18 mouse cellular contexts compared by ENCODE assay signal in genomic region chr11:113382674-113383571, GRCm38 (mm10).
DNase-seq lines count a peak whose midpoint lies in the region; ATAC-seq and TF ChIP-seq lines count a peak whose summit lies in the region.
"Had no signal": no experiment of that assay in that cellular context is flagged by ENCODE, and none has a peak within 500 bp of the region (broad histone marks: within the 10 kb centered on the region; RNA-seq: fewer than 3 reads in every experiment).

No protein-coding gene starts in this region.

- ATAC-seq in liver, embryonic 11.5 days (replicated peaks; ENCODE audit: low FRiP score): no peak
- no peak for ATAC-seq in heart, embryonic 11.5 days (replicated peaks; ENCODE audit: insufficient number of reproducible peaks, low FRiP score, low TSS enrichment)
- ATAC-seq: Patski had no signal

- H3K79me2 ChIP-seq in liver, adult 2 months (ENCODE audit: control insufficient read depth, insufficient read depth, low read length): no peaks in the 10 kb centered on the region

- no peaks in the 10 kb centered on the region for H3K27me3 ChIP-seq in liver, adult 2 months (ENCODE audit: control insufficient read depth, insufficient read depth, low read length)
- H3K27me3 ChIP-seq in liver, embryonic 11.5 days (replicated peaks; ENCODE audit: control insufficient read depth, insufficient read depth, low read length): no peaks in the 10 kb centered on the region
- H3K27me3 ChIP-seq in limb, embryonic 10.5 days (ENCODE audit: low read depth, poor library complexity, severe bottlenecking): no peaks in the 10 kb centered on the region
- H3K27me3 ChIP-seq in heart, embryonic 11.5 days (ENCODE audit: control insufficient read depth, insufficient read depth, low read length): no peaks in the 10 kb centered on the region
- H3K27me3 ChIP-seq: limb, embryonic 12.5 days; Patski had no signal

- H3K27ac ChIP-seq in liver, adult 2 months (replicated peaks; ENCODE audit: insufficient read depth, low read depth, low read length): no peak overlapping the region
- no peak overlapping the region for H3K27ac ChIP-seq in liver, embryonic 11.5 days (ENCODE audit: low read depth, low read length)
- peak overlapping the region; percentile 56; the same call in 1 of the 2 replicates for H3K27ac ChIP-seq in limb, embryonic 10.5 days
- H3K27ac ChIP-seq in heart, embryonic 11.5 days (ENCODE audit: low read depth, low read length): no peak overlapping the region
- H3K27ac ChIP-seq: forebrain, embryonic 10.5 days; heart, adult 2 months; limb, embryonic 12.5 days had no signal

- TF ChIP-seq CTCF in liver, adult 2 months (IDR thresholded peaks at IDR 0.05; ENCODE audit: low read depth, low read length): no peak

- 64% methylated on average over 10 of the region's 10 CpGs for WGBS in liver, adult 2 months
- WGBS in liver, embryonic 11.5 days: 58% methylated on average over 10 of the region's 10 CpGs
- 36% methylated on average over 10 of the region's 10 CpGs for WGBS in limb, embryonic 10.5 days
- WGBS in heart, embryonic 11.5 days (ENCODE audit: insufficient replicate concordance): 60% methylated on average over 10 of the region's 10 CpGs

- no peak overlapping the region for H3K4me2 ChIP-seq in liver, embryonic 11.5 days
- H3K4me2 ChIP-seq in heart, embryonic 11.5 days: no peak overlapping the region
- H3K4me2 ChIP-seq: limb, embryonic 12.5 days had no signal

- no peaks in the 10 kb centered on the region for H3K36me3 ChIP-seq in liver, adult 2 months (ENCODE audit: control insufficient read depth, insufficient read depth, low read length)
- H3K36me3 ChIP-seq in liver, embryonic 11.5 days (ENCODE audit: control insufficient read depth, insufficient read depth, low read length): no peaks in the 10 kb centered on the region
- no peaks in the 10 kb centered on the region for H3K36me3 ChIP-seq in limb, embryonic 10.5 days
- no peaks in the 10 kb centered on the region for H3K36me3 ChIP-seq in heart, embryonic 11.5 days (ENCODE audit: control insufficient read depth, insufficient read depth, low read length)
- H3K36me3 ChIP-seq: forebrain, embryonic 10.5 days; limb, embryonic 12.5 days had no signal

- H3K9ac ChIP-seq in liver, adult 2 months (ENCODE audit: low read depth, low read length): no peak overlapping the region
- no peak overlapping the region for H3K9ac ChIP-seq in liver, embryonic 11.5 days (ENCODE audit: low read depth, low read length)
- no peak overlapping the region for H3K9ac ChIP-seq in heart, embryonic 11.5 days (ENCODE audit: low read depth, low read length)
- H3K9ac ChIP-seq: limb, embryonic 12.5 days had no signal

- H3K9me3 ChIP-seq in liver, embryonic 11.5 days (ENCODE audit: control insufficient read depth, low read length): no peaks in the 10 kb centered on the region
- H3K9me3 ChIP-seq in limb, embryonic 10.5 days (replicated peaks): no peaks in the 10 kb centered on the region
- H3K9me3 ChIP-seq in heart, embryonic 11.5 days (replicated peaks; ENCODE audit: control insufficient read depth, low read length): no peaks in the 10 kb centered on the region
- H3K9me3 ChIP-seq: forebrain, embryonic 10.5 days; limb, embryonic 12.5 days had no signal

- TF ChIP-seq POLR2A in liver, adult 2 months (IDR thresholded peaks at IDR 0.05; ENCODE audit: extremely low read depth, insufficient read depth, low read length): no peak

- no peak overlapping the region for H3K4me3 ChIP-seq in liver, adult 2 months (ENCODE audit: insufficient read depth, low read depth, low read length)
- H3K4me3 ChIP-seq in liver, embryonic 11.5 days (ENCODE audit: low read depth, low read length): no peak overlapping the region
- H3K4me3 ChIP-seq in limb, embryonic 10.5 days: no peak overlapping the region
- H3K4me3 ChIP-seq in heart, embryonic 11.5 days (ENCODE audit: low read depth, low read length): no peak overlapping the region
- H3K4me3 ChIP-seq: forebrain, embryonic 10.5 days; heart, adult 2 months; limb, embryonic 12.5 days had no signal

- peak; percentile 37 for DNase-seq in liver, adult 2 months (ENCODE audit: extremely low read depth, low read depth, low spot score)
- no peak for DNase-seq in liver, embryonic 11.5 days (ENCODE audit: low spot score)
- peak; percentile 74 for DNase-seq in ES-CJ7 (ENCODE audit: low read depth, low spot score)
- DNase-seq in embryo, embryonic 11.5 days (ENCODE audit: low read depth, low spot score): peak; percentile 30
- no peak for DNase-seq in limb, embryonic 10.5 days (ENCODE audit: low spot score)
- DNase-seq in cerebellum, adult 9-10 months: no peak
- no peak for DNase-seq in urinary bladder, postnatal 36 days (ENCODE audit: low spot score in 2 of 2)
- DNase-seq: adrenal gland, postnatal 14 days; heart, adult 2 months; heart, postnatal 4 days; kidney, postnatal 10 days; lung, adult 2 months; right cerebral cortex, postnatal 25 days; thymus, postnatal 36 days had no signal

- H3K4me1 ChIP-seq in liver, adult 2 months (ENCODE audit: control insufficient read depth, insufficient read depth, low read length): peaks cover 4% of the 10 kb centered on the region; the same call in 1 of the 2 replicates
- H3K4me1 ChIP-seq in liver, embryonic 11.5 days (replicated peaks; ENCODE audit: control insufficient read depth, insufficient read depth, low read length): no peaks in the 10 kb centered on the region
- H3K4me1 ChIP-seq in limb, embryonic 10.5 days: peaks cover 52% of the 10 kb centered on the region
- H3K4me1 ChIP-seq in heart, embryonic 11.5 days (ENCODE audit: control insufficient read depth, insufficient read depth, low read length): 0 out of 2 replicates have a peak, but pooled peaks cover 3% of the 10 kb centered on the region

Comparison
In these comparisons a context has a peak if more than half of its experiments do, and no peak if none do; other contexts are left out.
1. DNase-seq: peak in liver, adult 2 months (single experiment), ES-CJ7 (single experiment) and embryo, embryonic 11.5 days (single experiment); none in liver, embryonic 11.5 days (single experiment), limb, embryonic 10.5 days (single experiment), cerebellum, adult 9-10 months (single experiment) and urinary bladder, postnatal 36 days (0 of 2).